Mouse (Mus musculus) 3134 (cell line): ENCODE results near the gene Maip1.

Source experiments
- DNase-seq: peaks from one replicate; pipeline ENCODE4 v3.0.0-alpha.2; 2011; ENCODE audit warnings: low spot score; ENCODE audit not compliant: insufficient read length; ENCODE audit errors: extremely low read depth

Gene Maip1

DNA sequence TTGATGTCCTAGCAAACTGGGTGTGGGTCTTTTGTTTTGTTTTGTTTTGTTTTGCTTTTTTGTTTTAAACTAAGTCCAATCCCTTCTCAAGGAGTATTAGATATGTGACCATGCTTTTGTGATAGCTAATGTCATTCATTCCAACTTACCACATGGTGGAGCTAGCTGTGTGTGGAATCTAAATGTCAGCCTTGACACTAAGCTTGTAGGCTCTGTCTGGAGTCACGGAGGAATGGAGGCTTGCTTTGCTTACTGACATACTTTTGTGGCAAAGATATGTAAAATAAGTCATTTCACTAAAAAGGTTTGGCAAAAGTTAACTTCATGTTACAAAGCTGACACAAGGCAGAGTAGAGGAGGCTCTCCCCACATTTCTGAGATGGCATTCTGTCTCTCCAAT is 17.6 kb downstream of the Maip1 start:
- DNase-seq: no peak

GRCm38 (mm10) chr1:57428368-57429308 is 22.5 kb downstream of the Maip1 start:
- no peak for DNase-seq

- DNase-seq: no peak
These were observed 23.8 kb downstream of the Maip1 start for GRCm38 (mm10) chr1:57429786-57430483.

GRCm38 (mm10) chr1:57433141-57433540 is 27.0 kb downstream of the Maip1 start:
- DNase-seq: no peak

GRCm38 (mm10) chr1:57436408-57436807 is 30.3 kb downstream of the Maip1 start:
- DNase-seq: no peak

- no peak for DNase-seq
These were observed 30.8 kb downstream of the Maip1 start for GRCm38 (mm10) chr1:57436954-57437353.

DNA sequence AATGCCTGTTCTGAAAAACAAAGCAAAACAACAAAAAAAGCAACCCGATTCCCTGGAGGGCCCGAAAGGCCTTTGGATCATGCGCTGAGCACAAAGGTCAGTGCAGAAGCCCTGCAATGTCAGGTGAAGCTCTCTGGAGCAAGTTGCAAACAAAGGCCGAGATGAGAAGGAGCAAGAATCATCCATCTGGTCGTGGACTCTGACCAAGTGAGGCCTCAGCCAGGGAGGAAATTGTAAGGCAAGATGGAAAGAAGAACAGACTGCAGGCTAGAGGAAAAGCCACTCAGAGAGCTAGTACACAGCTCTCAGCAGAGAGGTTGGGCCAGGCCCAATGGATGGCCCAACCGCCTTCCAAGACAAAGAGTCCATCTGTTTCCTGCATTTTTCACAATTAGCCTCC is 32.9 kb downstream of the Maip1 start:
- DNase-seq: no peak

DNA sequence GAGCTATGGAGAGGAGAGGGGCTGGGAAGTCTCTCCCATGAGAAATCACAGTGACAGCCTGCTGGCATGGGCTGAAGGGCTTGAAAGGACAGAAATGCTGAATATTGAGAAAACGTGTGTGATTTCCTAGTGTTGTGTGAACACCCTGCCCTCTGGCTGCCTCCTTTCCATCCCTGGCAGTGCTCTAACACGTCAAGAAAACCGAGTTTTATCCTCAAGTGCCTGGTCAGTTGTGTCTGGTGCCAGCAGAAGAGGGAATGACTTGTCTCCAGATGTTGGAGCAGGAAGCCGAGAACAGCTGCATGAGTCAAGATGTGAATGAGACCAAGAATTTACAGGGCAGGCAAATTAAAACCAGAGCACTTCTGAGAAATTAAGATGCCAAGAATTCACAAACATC is 34.6 kb downstream of the Maip1 start:
- DNase-seq: no peak

DNA sequence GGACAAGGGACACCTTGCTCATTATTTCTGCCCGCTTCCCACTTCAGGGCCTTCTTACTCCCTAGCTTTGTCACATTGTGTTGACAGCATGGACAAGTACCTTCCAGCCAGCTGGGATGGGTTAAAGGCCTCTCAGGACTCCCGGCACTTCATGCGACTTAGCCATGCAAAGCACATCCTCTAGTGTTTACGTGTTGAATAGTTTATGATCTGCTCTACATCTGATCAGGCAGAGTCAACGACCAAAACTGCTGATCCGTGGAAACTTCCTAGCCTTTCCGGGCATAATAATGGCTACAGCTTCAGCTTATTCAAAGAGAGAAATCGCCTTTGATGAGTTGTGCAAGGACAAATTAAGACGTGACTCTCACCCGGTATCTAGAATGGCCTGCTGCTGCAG is 39.6 kb downstream of the Maip1 start:
- no peak for DNase-seq

GRCm38 (mm10) chr1:57450241-57450640 is 44.1 kb downstream of the Maip1 start:
- no peak for DNase-seq

- DNase-seq: no peak
These were observed 54.3 kb downstream of the Maip1 start for GRCm38 (mm10) chr1:57460305-57460940.
